Mouse (Mus musculus) ES-CJ7 (cell line): ENCODE data around the gene Kcna1.

Source experiments
- DNase-seq: peaks from one replicate; pipeline ENCODE4 v3.0.0; 2011; ENCODE audit warnings: low read depth, low spot score

The Kcna1 gene

GRCm38 (mm10) chr6:126597741-126598140 lies 48.4 kb downstream of the Kcna1 start:
- no peak for DNase-seq

GRCm38 (mm10) chr6:126595805-126596629 lies 50.2 kb downstream of the Kcna1 start:
- no peak for DNase-seq

GRCm38 (mm10) chr6:126595130-126595529 lies 51.1 kb downstream of the Kcna1 start:
- DNase-seq: no peak

GRCm38 (mm10) chr6:126594365-126594764 lies 51.8 kb downstream of the Kcna1 start:
- no peak for DNase-seq

GRCm38 (mm10) chr6:126593336-126593735 lies 52.8 kb downstream of the Kcna1 start:
- no peak for DNase-seq
